Mouse (Mus musculus): ENCODE results near the gene Iqcg.

Gene Iqcg

GRCm38 (mm10) chr16:33053141-33053540 lies 2.9 kb downstream of the Iqcg start:
- in situ Hi-C loops (cut with MboI, MseI): no loop called here

GRCm38 (mm10) chr16:33049809-33050208 lies 6.2 kb downstream of the Iqcg start:
- in situ Hi-C loops (cut with MboI, MseI): no loop called here

GRCm38 (mm10) chr16:33048686-33049085 lies 7.3 kb downstream of the Iqcg start:
- in situ Hi-C loops (cut with MboI, MseI): no loop called here

- in situ Hi-C loops (cut with MboI, MseI): no loop called here
These were observed 8.0 kb downstream of the Iqcg start for GRCm38 (mm10) chr16:33048004-33048403.

GRCm38 (mm10) chr16:33043268-33043667 lies 12.8 kb downstream of the Iqcg start:
- in situ Hi-C loops (cut with MboI, MseI): no loop called here

- in situ Hi-C loops (cut with MboI, MseI): no loop called here
These were observed 13.3 kb downstream of the Iqcg start for GRCm38 (mm10) chr16:33042682-33043081.

- in situ Hi-C loops (cut with MboI, MseI): no loop called here
These were observed 20.0 kb downstream of the Iqcg start for GRCm38 (mm10) chr16:33036006-33036405.

- in situ Hi-C loops (cut with MboI, MseI): no loop called here
These were observed 29.7 kb downstream of the Iqcg start for GRCm38 (mm10) chr16:33026357-33026756.

- in situ Hi-C loops (cut with MboI, MseI): no loop called here
These were observed 31.4 kb downstream of the Iqcg start for GRCm38 (mm10) chr16:33024456-33025104.

GRCm38 (mm10) chr16:33023750-33024149 lies 32.3 kb downstream of the Iqcg start:
- in situ Hi-C loops (cut with MboI, MseI): no loop called here

- in situ Hi-C loops (cut with MboI, MseI): no loop called here
These were observed 34.6 kb downstream of the Iqcg start for GRCm38 (mm10) chr16:33021381-33021780.

GRCm38 (mm10) chr16:33019117-33019770 lies 36.8 kb downstream of the Iqcg start:
- in situ Hi-C loops (cut with MboI, MseI): no loop called here

GRCm38 (mm10) chr16:33017677-33018349 lies 38.2 kb downstream of the Iqcg start:
- in situ Hi-C loops (cut with MboI, MseI): no loop called here

GRCm38 (mm10) chr16:33015986-33016385 lies 40.0 kb downstream of the Iqcg start:
- in situ Hi-C loops (cut with MboI, MseI): no loop called here

- in situ Hi-C loops (cut with MboI, MseI): no loop called here
These were observed 40.6 kb downstream of the Iqcg start for GRCm38 (mm10) chr16:33015396-33015907.

- in situ Hi-C loops (cut with MboI, MseI): no loop called here
These were observed 41.1 kb downstream of the Iqcg start for GRCm38 (mm10) chr16:33014921-33015320.

- in situ Hi-C loops (cut with MboI, MseI): no loop called here
These were observed 42.2 kb downstream of the Iqcg start for GRCm38 (mm10) chr16:33013801-33014200.

GRCm38 (mm10) chr16:33010166-33010565 lies 45.9 kb downstream of the Iqcg start:
- in situ Hi-C loops (cut with MboI, MseI): no loop called here

- in situ Hi-C loops (cut with MboI, MseI): no loop called here
These were observed 48.6 kb downstream of the Iqcg start for GRCm38 (mm10) chr16:33007436-33007835.

- in situ Hi-C loops (cut with MboI, MseI): no loop called here
These were observed 49.1 kb downstream of the Iqcg start for GRCm38 (mm10) chr16:33006888-33007287.

- in situ Hi-C loops (cut with MboI, MseI): no loop called here
These were observed 50.8 kb downstream of the Iqcg start for GRCm38 (mm10) chr16:33005216-33005615.

GRCm38 (mm10) chr16:32992158-32992557 lies 63.9 kb downstream of the Iqcg start:
- in situ Hi-C loops (cut with MboI, MseI): no loop called here

- in situ Hi-C loops (cut with MboI, MseI): no loop called here
These were observed 71.4 kb downstream of the Iqcg start for GRCm38 (mm10) chr16:32984631-32985030.

All from T-helper 1 cell (primary cell).